Comparison of ENCODE assay signal across 21 mouse cellular contexts in the genomic region with DNA sequence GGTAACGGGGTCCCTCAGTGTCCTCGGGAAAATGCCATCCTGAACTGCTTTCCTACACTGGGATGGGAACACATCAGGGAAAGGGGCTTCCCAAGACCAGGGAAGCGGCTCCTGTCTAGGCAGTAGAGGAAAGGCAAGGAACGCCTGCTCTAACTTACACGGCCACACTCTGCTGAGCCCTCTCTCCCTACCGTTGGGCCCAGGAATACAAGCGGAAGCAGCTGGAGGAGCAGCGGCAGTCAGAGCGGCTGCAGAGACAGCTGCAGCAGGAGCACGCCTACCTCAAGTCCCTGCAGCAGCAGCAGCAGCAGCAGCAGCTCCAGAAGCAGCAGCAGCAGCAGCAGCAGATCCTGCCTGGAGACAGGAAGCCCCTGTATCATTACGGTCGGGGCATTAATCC. TPM values are rescaled to one million over a fixed set of nuclear protein-coding genes. Genes with fewer than 3 reads are reported as not detected.
"Had no signal": no experiment of that assay in that cellular context is flagged by ENCODE, and none has a peak within 500 bp of the region (broad histone marks: within the 10 kb centered on the region; RNA-seq: fewer than 3 reads in every experiment).

No protein-coding gene starts in this region.

- DNase-seq: lung, adult 18-20 months; lung, embryonic 14.5 days; lung, postnatal 10 days; lung, postnatal 4 days; right cerebral cortex, postnatal 14 days; thymus, adult 2 months; thymus, postnatal 25 days; thymus, postnatal 4 days had no signal

- H3K4me2 ChIP-seq: lung, embryonic 14.5 days; midbrain, embryonic 13.5 days; midbrain, embryonic 15.5 days; neural tube, embryonic 12.5 days; stomach, embryonic 15.5 days had no signal

- ATAC-seq: midbrain, embryonic 13.5 days; midbrain, embryonic 15.5 days had no signal

- H3K4me3 ChIP-seq: midbrain, embryonic 10.5 days; midbrain, embryonic 13.5 days; midbrain, embryonic 15.5 days; neural tube, embryonic 12.5 days; stomach, embryonic 15.5 days had no signal

- H3K4me1 ChIP-seq: midbrain, embryonic 10.5 days; midbrain, embryonic 13.5 days; midbrain, embryonic 15.5 days; stomach, embryonic 15.5 days had no signal

- H3K27me3 ChIP-seq: midbrain, embryonic 13.5 days; midbrain, embryonic 15.5 days; neural tube, embryonic 12.5 days; stomach, embryonic 15.5 days had no signal

- H3K9ac ChIP-seq: lung, embryonic 14.5 days; midbrain, embryonic 13.5 days; midbrain, embryonic 15.5 days; neural tube, embryonic 12.5 days; stomach, embryonic 15.5 days had no signal

- H3K9me3 ChIP-seq: midbrain, embryonic 10.5 days; midbrain, embryonic 13.5 days; midbrain, embryonic 15.5 days; neural tube, embryonic 12.5 days; stomach, embryonic 15.5 days had no signal

- H3K27ac ChIP-seq: midbrain, embryonic 10.5 days; midbrain, embryonic 13.5 days; midbrain, embryonic 15.5 days; neural tube, embryonic 12.5 days; stomach, embryonic 15.5 days; stomach, postnatal 0 days had no signal

RNA-seq across cellular contexts. Expression of a gene that starts 8.9 kb away (rescaled TPM):
- total RNA-seq: megakaryocyte, adult 5-6 weeks; megakaryocyte-erythroid progenitor cell, adult 5-6 weeks; neutrophil, adult 5-6 weeks had no signal
- polyA plus RNA-seq: lung, embryonic 14.5 days; lung, embryonic 16.5 days; midbrain, embryonic 10.5 days; midbrain, embryonic 13.5 days; midbrain, embryonic 15.5 days; neural tube, embryonic 12.5 days; neural tube, embryonic 14.5 days; spleen, adult 2 months; stomach, postnatal 0 days; urinary bladder, adult 2 months had no signal

RNA-seq across cellular contexts. Expression of a gene that starts 12.3 kb away (rescaled TPM):
- polyA plus RNA-seq: lung, embryonic 14.5 days; midbrain, embryonic 10.5 days; midbrain, embryonic 13.5 days; midbrain, embryonic 15.5 days; neural tube, embryonic 12.5 days; neural tube, embryonic 14.5 days; stomach, embryonic 15.5 days; stomach, postnatal 0 days had no signal
